Mouse (Mus musculus) erythroid progenitor cell, adult 5-6 weeks (primary cell): ENCODE measurements around the gene Dusp22. TPM values are rescaled to one million over a fixed set of nuclear protein-coding genes. Genes with fewer than 3 reads are reported as not detected.

ENCODE experiments used
- ATAC-seq: replicated peaks from 2 replicates; pipeline ENCODE4 v1.8.0; 2016; ENCODE audit warnings: moderate number of reproducible peaks, mild to moderate bottlenecking, moderate TSS enrichment, inconsistent platforms; ENCODE audit not compliant: poor library complexity, low FRiP score, severe bottlenecking
- total RNA-seq, 2 experiments: library from RNA; stranded (forward) in 1 of 2; stranded (reverse) in 1 of 2; fragments of 150-400 nt in 1 of 2; fragments of 186-747, 209-891 nt in 1 of 2; gene quantifications; 2 replicates each; pipeline versions ENCODE4 v1.2.3 to v1.2.4; 2015 to 2017; ENCODE audit warnings: low replicate concordance in 2 of 2

Gene Dusp22
- 8.3 and 10.5 TPM in 2 replicates for total RNA-seq (2015; ENCODE audit: low replicate concordance)
- total RNA-seq (2017; ENCODE audit: low replicate concordance) = 3.1 TPM in 1 of 2 replicates, not detected in the other

GRCm38 (mm10) chr13:30659613-30660505 is at the start of gene Dusp22:
Dusp22 (plus strand) TSS chr13:30659999.
- ATAC-seq = no peak

DNA sequence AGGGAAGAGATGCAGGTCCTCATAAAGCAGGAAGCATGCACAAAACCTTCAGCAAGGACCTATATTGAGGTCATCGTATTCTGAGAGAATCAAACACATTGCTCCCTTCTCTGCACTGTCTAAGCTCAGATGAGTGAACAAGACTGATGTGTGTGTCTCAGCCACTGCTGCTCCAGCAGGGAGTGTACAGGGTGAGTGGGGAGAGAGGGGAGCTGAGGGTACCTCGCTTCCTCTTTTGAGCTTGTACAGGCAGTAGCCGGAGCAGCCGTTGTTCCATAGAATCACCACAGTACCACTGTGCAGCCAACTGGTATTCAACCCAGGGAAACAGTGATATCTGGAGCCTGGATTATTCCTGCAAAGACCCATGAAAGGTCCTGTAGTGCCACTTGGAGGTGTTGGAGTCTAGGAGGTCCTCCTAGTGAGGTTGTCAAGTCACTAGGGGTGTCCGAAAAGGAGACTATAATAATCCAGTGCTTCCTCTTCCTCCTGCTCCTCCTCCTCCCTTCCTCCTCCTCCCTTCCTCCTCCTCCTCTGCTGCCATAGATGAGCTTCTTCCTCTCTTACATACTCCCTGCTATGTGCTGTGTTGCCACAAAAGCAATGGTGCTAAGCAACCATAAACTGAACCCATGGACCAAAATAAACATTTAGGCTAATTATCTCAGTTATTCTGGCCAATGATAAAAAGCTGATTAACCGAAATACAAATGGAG is 47.6 kb upstream of the Dusp22 start:
- ATAC-seq = no peak

- no peak for ATAC-seq
Observed at GRCm38 (mm10) chr13:30619684-30620083, 40.1 kb upstream of the Dusp22 start.

DNA sequence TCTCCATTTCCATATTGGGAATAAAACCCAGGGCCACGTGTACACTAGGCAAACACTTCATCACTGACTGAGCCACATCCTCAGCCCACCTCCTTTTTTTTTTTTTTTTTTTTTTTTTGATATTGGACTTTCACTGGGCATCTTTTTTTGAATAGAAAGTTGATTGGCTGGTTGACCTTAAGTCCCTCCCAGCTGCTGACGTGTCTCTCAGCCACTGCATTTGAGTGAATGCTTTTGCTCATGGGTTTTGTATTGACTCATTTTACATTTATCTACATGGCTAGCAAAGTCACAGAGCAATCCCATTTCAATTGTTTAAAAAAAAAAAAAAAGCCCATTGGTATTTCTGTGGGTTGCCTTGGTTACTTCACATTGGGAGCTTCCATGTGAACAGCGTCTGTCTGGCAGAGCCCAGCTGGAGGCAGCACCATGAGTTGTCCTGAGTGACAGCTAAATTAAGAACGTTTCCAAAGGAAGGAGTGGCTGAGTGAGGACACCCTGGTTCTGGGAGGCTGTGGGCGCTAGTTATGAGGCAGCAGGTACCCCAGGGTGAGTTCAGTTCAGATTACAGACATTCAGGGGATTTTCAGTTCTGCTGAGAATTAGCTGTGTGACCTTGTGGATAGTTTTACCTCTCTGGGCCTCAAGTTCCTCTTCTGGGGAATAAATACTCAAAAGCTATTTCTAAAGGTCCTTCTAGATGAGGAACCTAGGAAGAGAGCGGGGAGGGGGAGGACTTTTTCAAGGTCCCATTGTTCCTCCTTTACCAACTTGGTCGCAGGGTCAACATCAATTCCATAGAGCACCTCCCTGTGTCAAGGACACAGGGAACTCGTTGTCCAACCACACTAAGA is 31.4 kb upstream of the Dusp22 start:
- ATAC-seq = no peak

GRCm38 (mm10) chr13:30629794-30630410 is 29.9 kb upstream of the Dusp22 start:
- ATAC-seq = no peak

GRCm38 (mm10) chr13:30632998-30633397 is 26.8 kb upstream of the Dusp22 start:
- no peak for ATAC-seq

GRCm38 (mm10) chr13:30636453-30636852 is 23.3 kb upstream of the Dusp22 start:
- ATAC-seq = no peak

GRCm38 (mm10) chr13:30638378-30639115 is 21.3 kb upstream of the Dusp22 start:
- no peak for ATAC-seq

- no peak for ATAC-seq
Observed at GRCm38 (mm10) chr13:30642053-30642452, 17.7 kb upstream of the Dusp22 start.

GRCm38 (mm10) chr13:30648461-30648860 is 11.3 kb upstream of the Dusp22 start:
- no peak for ATAC-seq

DNA sequence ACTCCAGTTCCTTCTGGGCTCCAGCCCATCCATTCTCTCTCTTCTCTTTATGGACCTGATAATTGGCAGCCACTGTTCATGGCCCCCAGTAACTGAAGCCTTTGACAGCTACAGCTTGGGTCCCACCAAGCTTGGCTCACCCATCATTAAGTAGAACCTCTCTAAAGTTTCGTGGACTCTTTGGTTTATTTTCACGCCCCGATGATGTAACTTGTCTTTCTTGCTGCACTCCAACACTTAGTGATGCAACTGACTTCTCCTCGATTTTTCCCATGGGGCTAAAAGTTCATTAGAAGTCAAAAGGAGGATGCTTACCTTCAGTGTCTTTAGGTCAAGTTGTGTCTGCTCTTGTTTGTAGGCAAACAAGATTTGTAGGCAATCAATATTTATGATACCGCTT is 10.6 kb upstream of the Dusp22 start:
- no peak for ATAC-seq

GRCm38 (mm10) chr13:30650684-30651083 is 9.1 kb upstream of the Dusp22 start:
- ATAC-seq = no peak

DNA sequence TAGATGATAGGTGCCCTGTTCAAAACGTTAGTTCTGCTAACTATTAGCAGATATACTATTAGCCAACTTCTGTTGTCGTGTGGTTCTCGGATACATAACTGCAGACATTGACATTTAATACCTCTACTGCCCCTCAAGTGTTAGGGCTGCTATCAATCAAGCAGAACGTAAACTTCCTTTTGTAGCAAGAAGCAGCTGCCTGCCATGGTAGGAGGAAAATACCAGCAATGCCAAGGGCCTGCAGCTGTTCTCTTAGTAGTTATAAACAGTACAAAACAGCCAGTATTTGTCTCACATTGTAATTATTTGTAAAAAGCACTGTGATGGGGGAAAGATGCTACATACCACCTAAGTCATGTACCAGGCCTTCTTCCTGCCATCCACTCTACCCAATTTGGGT is 6.7 kb upstream of the Dusp22 start:
- ATAC-seq = no peak

DNA sequence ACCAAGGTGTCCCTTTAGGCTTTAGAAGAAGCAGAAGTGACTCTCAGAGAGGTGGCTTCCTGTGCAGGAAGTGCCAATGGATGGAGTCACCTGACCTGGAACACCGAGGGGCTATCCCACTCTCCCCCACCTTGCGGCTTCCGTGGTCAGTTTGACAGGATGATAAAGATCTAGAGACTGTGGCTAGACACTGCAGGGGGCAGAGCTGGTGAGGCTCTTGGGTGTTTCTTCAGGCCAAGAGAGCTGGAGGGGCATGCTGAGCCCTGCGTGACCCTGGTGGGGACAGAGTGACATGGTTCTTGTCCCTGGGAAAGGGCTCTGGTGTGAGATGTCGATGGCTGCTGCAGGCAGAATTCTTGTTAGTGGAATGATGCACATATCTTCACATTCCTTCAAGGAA is 5.3 kb upstream of the Dusp22 start:
- no peak for ATAC-seq

GRCm38 (mm10) chr13:30656909-30657308 is 2.9 kb upstream of the Dusp22 start:
- ATAC-seq = no peak

DNA sequence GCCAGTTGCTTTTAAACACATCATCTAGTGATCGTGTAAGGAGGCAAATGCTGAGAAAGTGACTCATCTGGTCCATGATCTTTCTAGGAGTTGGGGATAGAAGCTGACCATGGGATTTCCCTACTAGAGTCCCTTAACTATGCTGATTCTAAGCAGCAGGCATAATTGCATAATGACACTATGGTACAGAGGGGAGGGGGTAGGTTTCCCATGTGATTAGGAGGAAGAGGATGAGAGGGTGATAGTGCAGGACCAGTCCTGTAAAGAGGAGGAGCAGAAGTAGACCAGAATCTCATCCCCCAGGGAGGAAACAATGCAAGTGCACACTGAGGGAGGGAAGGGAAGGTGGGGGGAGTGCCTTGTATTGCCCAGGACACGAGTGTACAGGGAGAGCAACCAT is 2.0 kb upstream of the Dusp22 start:
- no peak for ATAC-seq

- ATAC-seq = no peak
Observed at GRCm38 (mm10) chr13:30658201-30658996, 1.4 kb upstream of the Dusp22 start.

- ATAC-seq = no peak
Observed at GRCm38 (mm10) chr13:30665261-30665660, 5.5 kb downstream of the Dusp22 start.
